Mouse (Mus musculus) small intestine, adult 2 months (tissue): ENCODE data around the gene Cttnbp2.

Experiments used
- CTCF ChIP-seq: fragments of 200-500 bp; IDR thresholded peaks from 2 replicates; pipeline ENCODE4 v1.5.1; 2012; ENCODE audit warnings: low read depth, mild to moderate bottlenecking, control low read depth, inconsistent platforms, low read length, moderate library complexity, mixed read lengths; ENCODE audit not compliant: insufficient replicate concordance, insufficient read length; ENCODE audit errors: extremely low read depth
- POLR2A ChIP-seq: fragments of 200-500 bp; IDR thresholded peaks from 2 replicates; pipeline ENCODE4 v1.6.1; 2012; ENCODE audit warnings: low read depth, mild to moderate bottlenecking, control low read depth, inconsistent platforms, low read length, moderate library complexity

DNA sequence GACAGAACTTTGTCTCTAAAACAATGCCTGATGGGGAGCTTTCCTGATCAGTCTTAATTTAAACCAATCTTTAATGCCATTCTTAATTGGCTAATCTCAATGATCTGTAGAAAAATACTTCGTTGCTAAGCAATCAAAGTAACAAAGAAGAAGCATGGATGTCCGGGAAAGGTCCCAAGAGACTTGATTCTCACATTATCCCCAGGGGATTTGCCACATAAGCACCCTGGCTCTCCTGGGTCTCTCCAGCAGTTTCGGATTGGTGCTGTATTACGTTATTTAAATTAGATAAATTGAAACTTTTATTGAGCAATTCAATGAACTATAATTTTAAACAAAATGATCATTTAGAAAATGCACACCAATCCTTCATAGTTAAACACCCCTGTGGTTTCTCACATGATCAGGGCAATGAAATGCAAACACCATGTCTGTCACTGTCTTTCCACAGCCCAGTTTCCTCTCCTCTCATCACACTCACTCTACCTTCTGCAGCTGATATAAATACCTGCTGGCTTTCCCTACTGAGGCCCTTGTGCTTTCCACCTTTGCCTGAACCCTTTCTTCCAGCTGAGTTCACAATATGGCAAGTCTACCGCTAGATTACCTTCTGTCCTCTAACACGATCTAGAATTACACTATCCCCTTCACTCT is 22.3 kb downstream of the Cttnbp2 start:
- TF ChIP-seq CTCF = no peak
- TF ChIP-seq POLR2A = no peak
